ENCODE assay signal across 22 mouse cellular contexts in genomic region chr12:70139871-70140270, GRCm38 (mm10). TPM values are rescaled to one million over a fixed set of nuclear protein-coding genes. Genes with fewer than 3 reads are reported as not detected.
A peak's percentile ranks its signal among the peaks of the same experiment; 100 is the strongest.
DNase-seq lines count a peak whose midpoint lies in the region; TF ChIP-seq lines count a peak whose summit lies in the region.
"Had no signal": no experiment of that assay in that cellular context is flagged by ENCODE, and none has a peak within 500 bp of the region (broad histone marks: within the 10 kb centered on the region; RNA-seq: fewer than 3 reads in every experiment).

No protein-coding gene starts in this region.

- no peaks in the 10 kb centered on the region for H3K36me3 ChIP-seq in spleen, adult 2 months (ENCODE audit: control insufficient read depth, insufficient read depth, low read length)
- H3K36me3 ChIP-seq in MEL (ENCODE audit: control insufficient read depth in 1 of 2, insufficient read depth in 2 of 2, low read length in 2 of 2), result peaks cover 0 to 12% of the 10 kb centered on the region in 2 experiments; a peak in 2 of 4 replicates
- H3K36me3 ChIP-seq in macrophage (ENCODE audit: inconsistent target), result no peaks in the 10 kb centered on the region
- H3K36me3 ChIP-seq: embryonic facial prominence, embryonic 10.5 days; embryonic facial prominence, embryonic 12.5 days; forebrain, embryonic 15.5 days; G1E had no signal

- WGBS in spleen, adult 2 months, result 60% methylated on average over 4 of the region's 4 CpGs
- WGBS in macrophage (ENCODE audit: missing documents), result 66% methylated on average over 4 of the region's 4 CpGs

- TF ChIP-seq RAD21 in MEL (IDR thresholded peaks at IDR 0.05; ENCODE audit: low read depth, low read length), result no peak

- no peaks in the 10 kb centered on the region for H3K79me2 ChIP-seq in MEL (ENCODE audit: control insufficient read depth, insufficient read depth, low read length, poor library complexity)
- no peaks in the 10 kb centered on the region for H3K79me2 ChIP-seq in macrophage (ENCODE audit: inconsistent target)

- no peak for TF ChIP-seq POLR2A in spleen, adult 2 months (IDR thresholded peaks at IDR 0.05; ENCODE audit: low read depth, low read length)
- no peak for TF ChIP-seq POLR2A in MEL (IDR thresholded peaks at IDR 0.05; ENCODE audit: control insufficient read depth in 1 of 2, insufficient read depth in 1 of 2, low read depth in 1 of 2, low read length in 2 of 2, poor library complexity in 1 of 2)

- peaks cover 15% of the 10 kb centered on the region; the same call in 1 of the 2 replicates for H3K4me1 ChIP-seq in spleen, adult 2 months (ENCODE audit: control insufficient read depth, insufficient read depth, insufficient read length)
- peaks cover 19 to 20% of the 10 kb centered on the region in 2 experiments for H3K4me1 ChIP-seq in MEL (ENCODE audit: control insufficient read depth in 1 of 2, insufficient read depth in 2 of 2, low read length in 2 of 2)
- H3K4me1 ChIP-seq: embryonic facial prominence, embryonic 12.5 days; forebrain, embryonic 13.5 days had no signal

- no peak for TF ChIP-seq CTCF in spleen, adult 2 months (IDR thresholded peaks at IDR 0.05; ENCODE audit: extremely low read depth, insufficient read depth, insufficient read length, insufficient replicate concordance)
- TF ChIP-seq CTCF in MEL (IDR thresholded peaks at IDR 0.05 in 2 of 3, conservative IDR thresholded peaks at IDR 0.05 in 1 of 3; ENCODE audit: control insufficient read depth in 1 of 3, insufficient read depth in 1 of 3, low read depth in 2 of 3, low read length in 3 of 3, poor library complexity in 1 of 3, severe bottlenecking in 1 of 3), result no peak

- H3K9ac ChIP-seq in MEL (ENCODE audit: control insufficient read depth, low read depth, low read length, poor library complexity, severe bottlenecking), result no peak overlapping the region
- H3K9ac ChIP-seq: embryonic facial prominence, embryonic 12.5 days; forebrain, embryonic 13.5 days; forebrain, embryonic 15.5 days; forebrain, postnatal 0 days had no signal

- H3K9me3 ChIP-seq in MEL (replicated peaks; ENCODE audit: insufficient read depth, low read length), result no peaks in the 10 kb centered on the region
- H3K9me3 ChIP-seq: embryonic facial prominence, embryonic 10.5 days; embryonic facial prominence, embryonic 12.5 days; forebrain, embryonic 13.5 days; forebrain, embryonic 15.5 days; G1E had no signal

- no peak overlapping the region for H3K4me3 ChIP-seq in spleen, adult 2 months (ENCODE audit: extremely low read depth, insufficient read depth, insufficient read length)
- H3K4me3 ChIP-seq in MEL (ENCODE audit: control insufficient read depth in 1 of 2, insufficient read depth in 1 of 2, low read depth in 2 of 2, low read length in 2 of 2) (no peak overlapping the region), macrophage (ENCODE audit: inconsistent target) (no peak overlapping the region)
- H3K4me3 ChIP-seq: embryonic facial prominence, embryonic 10.5 days; embryonic facial prominence, embryonic 12.5 days; forebrain, embryonic 13.5 days; forebrain, embryonic 15.5 days had no signal

- H3K27ac ChIP-seq in spleen, adult 2 months (ENCODE audit: insufficient read depth, low read length), result peak overlapping the region; percentile 20
- H3K27ac ChIP-seq in MEL (ENCODE audit: control insufficient read depth, low read depth, low read length) (peak overlapping the region; percentile 82), macrophage (0 out of 2 replicates have a peak overlapping the region, but pooled peaks have one; percentile 10)
- H3K27ac ChIP-seq: embryonic facial prominence, embryonic 10.5 days; embryonic facial prominence, embryonic 12.5 days; forebrain, embryonic 13.5 days; forebrain, embryonic 15.5 days had no signal

- no peaks in the 10 kb centered on the region for H3K27me3 ChIP-seq in spleen, adult 2 months (ENCODE audit: control insufficient read depth, insufficient read depth, low read length)
- no peaks in the 10 kb centered on the region for H3K27me3 ChIP-seq in MEL (ENCODE audit: control insufficient read depth in 1 of 2, insufficient read depth in 2 of 2, low read length in 2 of 2)
- H3K27me3 ChIP-seq: CH12.LX; embryonic facial prominence, embryonic 12.5 days; forebrain, embryonic 13.5 days; forebrain, embryonic 15.5 days had no signal

- no peak for DNase-seq in spleen, adult 2 months (ENCODE audit: low read depth in 1 of 2, low spot score in 2 of 2)
- no peak for DNase-seq in spleen, postnatal 14 days (ENCODE audit: low spot score in 2 of 2)
- peak; percentile 27 for DNase-seq in MEL (ENCODE audit: low read depth, low spot score)
- DNase-seq in cerebellum, postnatal 10 days, result no peak
- DNase-seq in right cerebral cortex, postnatal 10 days (ENCODE audit: low spot score in 2 of 2), result no peak
- DNase-seq: adrenal gland, adult 2 months; adrenal gland, postnatal 10 days; cerebellum, adult 11 months; cerebellum, adult 18-20 months; cerebellum, adult 8-10 months; cerebellum, adult 9-11 months; cerebellum, postnatal 25 days; forebrain, postnatal 0 days had no signal

- no peak for TF ChIP-seq EP300 in MEL (IDR thresholded peaks at IDR 0.05; ENCODE audit: low read depth in 1 of 2, low read length in 2 of 2)

TF ChIP-seq in MEL, 35 proteins besides CTCF, POLR2A, EP300 and RAD21:
- TF ChIP-seq MXI1 (IDR thresholded peaks at IDR 0.05; ENCODE audit: low read depth, low read length), result no peak
- no peak for TF ChIP-seq E2F4 (IDR thresholded peaks at IDR 0.05; ENCODE audit: borderline replicate concordance, low read depth, low read length)
- no peak for TF ChIP-seq NELFE (IDR thresholded peaks at IDR 0.05; ENCODE audit: low read depth, low read length)
- TF ChIP-seq MEF2A (IDR thresholded peaks at IDR 0.05; ENCODE audit: extremely low read depth, insufficient replicate concordance, low read depth, low read length, poor library complexity, severe bottlenecking), result no peak
- no peak for TF ChIP-seq GABPA (IDR thresholded peaks at IDR 0.05; ENCODE audit: low read depth, low read length)
- no peak for TF ChIP-seq UBTF (IDR thresholded peaks at IDR 0.05; ENCODE audit: borderline replicate concordance, insufficient read depth, low read depth, low read length)
- TF ChIP-seq CHD1 (IDR thresholded peaks at IDR 0.05; ENCODE audit: low read depth, low read length), result no peak
- TF ChIP-seq ELF1 (IDR thresholded peaks at IDR 0.05; ENCODE audit: low read depth, low read length), result no peak
- no peak for TF ChIP-seq MAFK (IDR thresholded peaks at IDR 0.05; ENCODE audit: borderline replicate concordance, low read depth, low read length)
- no peak for TF ChIP-seq MAZ (IDR thresholded peaks at IDR 0.05; ENCODE audit: low read depth, low read length)
- no peak for TF ChIP-seq POLR2AphosphoS2 (IDR thresholded peaks at IDR 0.05; ENCODE audit: low read length)
- TF ChIP-seq USF2 (IDR thresholded peaks at IDR 0.05; ENCODE audit: borderline replicate concordance in 1 of 2, insufficient read depth in 1 of 2, low read depth in 1 of 2, low read length in 2 of 2), result no peak
- TF ChIP-seq BHLHE40 (IDR thresholded peaks at IDR 0.05; ENCODE audit: borderline replicate concordance, low read depth, low read length), result no peak
- TF ChIP-seq ETS1 (IDR thresholded peaks at IDR 0.05; ENCODE audit: low read depth, low read length), result no peak
- no peak for TF ChIP-seq NRF1 (IDR thresholded peaks at IDR 0.05; ENCODE audit: insufficient read depth, low read depth, low read length, poor library complexity, severe bottlenecking)
- no peak for TF ChIP-seq TAL1 (IDR thresholded peaks at IDR 0.05; ENCODE audit: low read length)
- no peak for TF ChIP-seq GATA1 (IDR thresholded peaks at IDR 0.05; ENCODE audit: low read depth, low read length)

RNA-seq across cellular contexts. Expression of gene Abhd12b, which starts 14.1 kb away (rescaled TPM):
- polyA plus RNA-seq in spleen, adult 2 months (2012; rRNA removed), result not detected in 2 replicates
- 0.10 TPM in 1 of 2 replicates, not detected in the other for total RNA-seq in MEL (2012; rRNA removed)
- polyA plus RNA-seq in MEL (2012; ENCODE audit: insufficient read depth in 1 of 2, insufficient read length in 2 of 2, low read depth in 1 of 2, low replicate concordance in 2 of 2, missing spikeins in 1 of 2) (not detected), macrophage (2018) (not detected in 3 replicates)
- not detected for total RNA-seq in macrophage (2018; cell fraction: chromatin; rRNA removed)
- total RNA-seq in macrophage (2018; cell fraction: cytosol; rRNA removed), result not detected
- total RNA-seq in macrophage (2018; cell fraction: nucleus; rRNA removed), result under 1 TPM in 1 of 26 experiments, not detected in 25; 0.50 TPM
- total RNA-seq: adrenal gland, adult 2 months; adrenal gland, postnatal 10 days; adrenal gland, postnatal 36 days; CH12.LX; forebrain, postnatal 0 days had no signal
- polyA plus RNA-seq: adrenal gland, adult 2 months; embryonic facial prominence, embryonic 10.5 days; forebrain, embryonic 11.5 days; forebrain, embryonic 13.5 days; forebrain, embryonic 15.5 days; G1E had no signal

RNA-seq across cellular contexts. Expression of gene Nin, which starts 26.4 kb away (rescaled TPM):
- 11.5 and 14.1 TPM in 2 replicates for polyA plus RNA-seq in spleen, adult 2 months (2012; rRNA removed)
- 45.2 and 48.4 TPM in 2 replicates for total RNA-seq in MEL (2012; rRNA removed)
- polyA plus RNA-seq in MEL (2012; ENCODE audit: insufficient read depth in 1 of 2, insufficient read length in 2 of 2, low read depth in 1 of 2, low replicate concordance in 2 of 2, missing spikeins in 1 of 2) (10 to 100 TPM in 1 of 2 experiments, not detected in 1; 49.1 TPM), macrophage (2018) (14.2 to 22.1 TPM (median 14.3 TPM) in 3 replicates)
- 100 to 1,000 TPM in 10 of 26 experiments, 10 to 100 TPM in 16; 31.8 to 133 (median 88.5) TPM for total RNA-seq in macrophage (2018; cell fraction: chromatin; rRNA removed)
- total RNA-seq in macrophage (2018; cell fraction: cytosol; rRNA removed), result 10 to 100 TPM; 17.6 to 37.1 (median 28.2) TPM
- 10 to 100 TPM; 34.0 to 83.1 (median 56.1) TPM for total RNA-seq in macrophage (2018; cell fraction: nucleus; rRNA removed)

Comparison
In these comparisons a context has a peak if more than half of its experiments do, and no peak if none do; other contexts are left out.
1. H3K27ac ChIP-seq: peak in every context shown above with its lines; median percentile 82 in MEL; 20 in spleen, adult 2 months; 10 in macrophage.